Mouse (Mus musculus): ENCODE results near the gene Sertad3. TPM values are rescaled to one million over a fixed set of nuclear protein-coding genes. Genes with fewer than 3 reads are reported as not detected.
A peak's percentile ranks its signal among the peaks of the same experiment; 100 is the strongest.

Gene Sertad3
- total and polyA plus RNA-seq, 3 experiments, result 2.0 to 6.7 TPM; not detected in 1

DNA sequence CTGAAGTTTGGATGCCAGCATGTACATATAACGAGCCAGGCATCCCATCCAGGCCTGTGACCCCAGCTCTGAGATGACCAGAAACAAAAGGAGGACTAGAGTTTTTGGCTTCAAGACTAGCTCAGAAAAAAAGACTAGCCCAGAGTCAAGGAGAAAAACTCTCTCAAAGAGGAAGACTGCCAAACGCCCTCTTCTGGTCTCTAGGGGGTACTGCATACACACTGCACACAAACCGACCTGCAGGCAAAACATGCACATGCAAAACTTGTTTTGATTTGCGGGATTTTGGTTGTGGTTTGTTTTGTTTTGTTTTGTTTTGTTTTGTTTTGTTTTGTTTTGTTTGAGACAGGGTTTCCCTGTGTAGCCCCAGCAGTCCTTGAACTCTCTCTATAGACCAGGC lies 33.6 kb upstream of the Sertad3 start:
- peak; percentile 40 for DNase-seq (ENCODE audit: low read depth, low spot score)
- no peaks in the 10 kb centered on the region for H3K9me3 ChIP-seq (replicated peaks; ENCODE audit: insufficient read depth, low read length)
- H3K27me3 ChIP-seq (ENCODE audit: control insufficient read depth in 1 of 2, insufficient read depth in 2 of 2, low read length in 2 of 2), result no peaks in the 10 kb centered on the region; a peak in 1 of 4 replicates
- no peak overlapping the region for H3K9ac ChIP-seq (ENCODE audit: control insufficient read depth, low read depth, low read length, poor library complexity, severe bottlenecking)
- no peaks in the 10 kb centered on the region for H3K4me1 ChIP-seq (ENCODE audit: control insufficient read depth in 1 of 2, insufficient read depth in 2 of 2, low read length in 2 of 2)
- no peak overlapping the region for H3K4me3 ChIP-seq (ENCODE audit: control insufficient read depth in 1 of 2, insufficient read depth in 1 of 2, low read depth in 2 of 2, low read length in 2 of 2)
- no peaks in the 10 kb centered on the region for H3K36me3 ChIP-seq (ENCODE audit: control insufficient read depth in 1 of 2, insufficient read depth in 2 of 2, low read length in 2 of 2)
- TF ChIP-seq CTCF (IDR thresholded peaks at IDR 0.05 in 2 of 3, conservative IDR thresholded peaks at IDR 0.05 in 1 of 3; ENCODE audit: control insufficient read depth in 1 of 3, insufficient read depth in 1 of 3, low read depth in 2 of 3, low read length in 3 of 3, poor library complexity in 1 of 3, severe bottlenecking in 1 of 3), result peak; percentile 39 to 71 (median 48)
- TF ChIP-seq POLR2AphosphoS2 (IDR thresholded peaks at IDR 0.05; ENCODE audit: low read length), result no peak
- TF ChIP-seq RAD21 (IDR thresholded peaks at IDR 0.05; ENCODE audit: low read depth, low read length), result 0 out of 2 replicates have a peak, but pooled peaks have one; percentile 1
- H3K27ac ChIP-seq (ENCODE audit: control insufficient read depth, low read depth, low read length), result no peak overlapping the region
- H3K79me2 ChIP-seq (ENCODE audit: control insufficient read depth, insufficient read depth, low read length, poor library complexity), result no peaks in the 10 kb centered on the region

DNA sequence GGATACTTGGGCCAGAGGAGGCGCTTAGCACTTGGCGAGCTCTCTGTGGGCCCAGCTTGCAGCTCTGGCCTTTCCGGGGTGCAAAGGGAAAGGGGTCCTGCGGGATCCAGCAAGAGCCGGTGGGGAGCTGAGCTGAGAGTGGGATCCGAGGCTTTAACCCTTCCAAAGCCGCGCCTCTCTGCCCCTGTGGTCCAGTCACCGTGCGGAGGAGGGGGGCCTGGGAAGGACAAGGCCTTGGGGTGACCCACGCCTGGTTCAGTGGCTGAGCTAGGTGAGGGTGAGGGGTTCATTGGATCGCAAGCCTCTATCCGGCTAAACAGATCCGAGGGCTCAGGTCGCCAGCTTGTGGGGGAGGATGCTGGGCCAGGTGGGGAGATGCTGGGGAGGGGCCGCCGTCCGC lies 27.5 kb upstream of the Sertad3 start:
- Histone ChIP-seq H3K27ac (ENCODE audit: control insufficient read depth, low read depth, low read length) (no peak overlapping the region), H3K27me3 (ENCODE audit: control insufficient read depth in 1 of 2, insufficient read depth in 2 of 2, low read length in 2 of 2) (peaks cover 2 to 4% of the 10 kb centered on the region in 2 experiments; a peak in 3 of 4 replicates), H3K4me1 (ENCODE audit: control insufficient read depth in 1 of 2, insufficient read depth in 2 of 2, low read length in 2 of 2) (peaks cover 4 to 19% of the 10 kb centered on the region in 2 experiments), H3K36me3 (ENCODE audit: control insufficient read depth in 1 of 2, insufficient read depth in 2 of 2, low read length in 2 of 2) (peaks cover 0 to 14% of the 10 kb centered on the region in 2 experiments; a peak in 2 of 4 replicates), H3K9ac (ENCODE audit: control insufficient read depth, low read depth, low read length, poor library complexity, severe bottlenecking) (peak overlapping the region; percentile 27), H3K79me2 (ENCODE audit: control insufficient read depth, insufficient read depth, low read length, poor library complexity) (peaks cover 11% of the 10 kb centered on the region), H3K9me3 (replicated peaks; ENCODE audit: insufficient read depth, low read length) (no peaks in the 10 kb centered on the region), H3K4me3 (ENCODE audit: control insufficient read depth in 1 of 2, insufficient read depth in 1 of 2, low read depth in 2 of 2, low read length in 2 of 2) (peak overlapping the region in 1 of 2 experiments; percentile 16; a peak in 1 of 4 replicates)
- DNase-seq (ENCODE audit: low read depth, low spot score), result no peak
- TF ChIP-seq GABPA (IDR thresholded peaks at IDR 0.05; ENCODE audit: low read depth, low read length) (no peak), USF2 (IDR thresholded peaks at IDR 0.05; ENCODE audit: borderline replicate concordance in 1 of 2, insufficient read depth in 1 of 2, low read depth in 1 of 2, low read length in 2 of 2) (no peak), POLR2A (IDR thresholded peaks at IDR 0.05; ENCODE audit: control insufficient read depth in 1 of 2, insufficient read depth in 1 of 2, low read depth in 1 of 2, low read length in 2 of 2, poor library complexity in 1 of 2) (no peak), NRF1 (IDR thresholded peaks at IDR 0.05; ENCODE audit: insufficient read depth, low read depth, low read length, poor library complexity, severe bottlenecking) (no peak), POLR2AphosphoS5 (IDR thresholded peaks at IDR 0.05; ENCODE audit: borderline replicate concordance, low read depth, low read length) (no peak), TBP (IDR thresholded peaks at IDR 0.05; ENCODE audit: low read depth, low read length) (no peak), GATA1 (IDR thresholded peaks at IDR 0.05; ENCODE audit: low read depth, low read length) (no peak), ZNF384 (IDR thresholded peaks at IDR 0.05; ENCODE audit: low read depth, low read length) (no peak), ZMIZ1 (IDR thresholded peaks at IDR 0.05; ENCODE audit: low read depth, low read length) (no peak), MAFK (IDR thresholded peaks at IDR 0.05; ENCODE audit: borderline replicate concordance, low read depth, low read length) (no peak), TAL1 (IDR thresholded peaks at IDR 0.05; ENCODE audit: low read length) (no peak), TCF12 (IDR thresholded peaks at IDR 0.05; ENCODE audit: low read depth, low read length) (no peak), MAZ (IDR thresholded peaks at IDR 0.05; ENCODE audit: low read depth, low read length) (no peak), JUND (IDR thresholded peaks at IDR 0.05; ENCODE audit: low read depth, low read length) (no peak), MXI1 (IDR thresholded peaks at IDR 0.05; ENCODE audit: low read depth, low read length) (no peak), USF1 (IDR thresholded peaks at IDR 0.05; ENCODE audit: low read depth, low read length) (no peak), KAT2A (conservative IDR thresholded peaks at IDR 0.05; ENCODE audit: low read depth, low read length) (no peak), RAD21 (IDR thresholded peaks at IDR 0.05; ENCODE audit: low read depth, low read length) (no peak), EP300 (IDR thresholded peaks at IDR 0.05; ENCODE audit: low read depth in 1 of 2, low read length in 2 of 2) (no peak)
